Mouse (Mus musculus) stomach, embryonic 15.5 days (tissue): ENCODE results near the gene Inpp4b. TPM values are rescaled to one million over a fixed set of nuclear protein-coding genes. Genes with fewer than 3 reads are reported as not detected.

Experiments
- ATAC-seq: fragments of 200-750 bp; cut with Nextera tagmentation; 2 replicates; pipeline ENCODE4 v1.8.0; 2017; ENCODE audit warnings: low read depth, moderate number of reproducible peaks, moderate TSS enrichment; ENCODE audit not compliant: insufficient read depth, low FRiP score
- H3K27ac ChIP-seq: fragments of 300-500 bp; sonication (generic); 2 replicates; pipeline ENCODE4 v1.5.1; 2015; ENCODE audit warnings: mild to moderate bottlenecking, inconsistent platforms
- H3K27me3 ChIP-seq: fragments of 300-500 bp; sonication (generic); replicated peaks from 2 replicates; pipeline ENCODE4 v1.6.1; 2015; ENCODE audit warnings: inconsistent platforms
- H3K36me3 ChIP-seq: fragments of 300-500 bp; sonication (generic); 2 replicates; pipeline ENCODE4 v1.6.1; 2015; ENCODE audit warnings: inconsistent platforms
- H3K4me1 ChIP-seq: fragments of 300-500 bp; sonication (generic); 2 replicates; pipeline ENCODE4 v1.6.1; 2015; ENCODE audit warnings: inconsistent platforms
- H3K4me2 ChIP-seq: fragments of 300-500 bp; sonication (generic); 2 replicates; pipeline ENCODE4 v1.6.1; 2015; ENCODE audit warnings: mild to moderate bottlenecking, inconsistent platforms
- H3K4me3 ChIP-seq: fragments of 300-500 bp; sonication (generic); replicated peaks from 2 replicates; pipeline ENCODE4 v1.5.1; 2015; ENCODE audit warnings: inconsistent platforms
- H3K9ac ChIP-seq: fragments of 300-500 bp; sonication (generic); 2 replicates; pipeline ENCODE4 v1.6.1; 2015; ENCODE audit warnings: inconsistent platforms
- H3K9me3 ChIP-seq: fragments of 300-500 bp; sonication (generic); 2 replicates; pipeline ENCODE4 v1.6.1; 2016; ENCODE audit warnings: inconsistent platforms
- WGBS: fragments of 180-500 bp; shearing (Covaris S2); methylation state at CpG from one replicate; pipeline ENCODE4 v1.1.7; 2015; 5-methylcytosine and 5-hydroxymethylcytosine counted together
- polyA plus RNA-seq: library from polyadenylated mRNA; unstranded; fragments of >200 nt; fragmentation: Nextera tagmentation; extraction: Ambion mirVana; gene quantifications from 2 replicates; pipeline ENCODE4 v1.2.1, GENCODE M21; 2015

Gene Inpp4b
- polyA plus RNA-seq, 1 experiment from 2014 or later: 6.7 TPM

DNA sequence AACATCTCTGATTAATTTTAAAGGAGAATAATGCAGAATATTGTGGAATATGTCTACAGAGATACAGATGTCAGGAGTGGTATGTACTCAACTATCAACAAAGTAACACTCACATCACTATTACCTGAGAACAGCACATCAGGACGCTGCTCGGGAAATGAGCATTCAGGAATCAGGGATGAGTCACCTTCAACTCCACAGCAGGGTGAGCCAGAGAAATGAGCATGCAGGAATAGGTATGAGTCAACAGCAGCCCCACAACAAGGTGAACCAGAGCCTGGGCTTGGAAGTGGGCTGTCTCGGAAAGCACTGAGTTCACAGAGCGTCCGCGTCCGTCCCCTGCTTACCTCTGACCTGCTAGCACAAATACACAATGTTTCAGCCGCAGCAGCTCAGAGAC, 519.0 kb downstream of the Inpp4b start:
- no peak overlapping the region for H3K9ac ChIP-seq
- H3K4me1 ChIP-seq: no peaks in the 10 kb centered on the region
- no peak overlapping the region for H3K4me3 ChIP-seq
- no peaks in the 10 kb centered on the region for H3K36me3 ChIP-seq
- WGBS: 88% methylated on average over 8 of the region's 8 CpGs
- ATAC-seq: no peak
- no peak overlapping the region for H3K27ac ChIP-seq
- no peaks in the 10 kb centered on the region for H3K9me3 ChIP-seq
- no peak overlapping the region for H3K4me2 ChIP-seq
- no peaks in the 10 kb centered on the region for H3K27me3 ChIP-seq

DNA sequence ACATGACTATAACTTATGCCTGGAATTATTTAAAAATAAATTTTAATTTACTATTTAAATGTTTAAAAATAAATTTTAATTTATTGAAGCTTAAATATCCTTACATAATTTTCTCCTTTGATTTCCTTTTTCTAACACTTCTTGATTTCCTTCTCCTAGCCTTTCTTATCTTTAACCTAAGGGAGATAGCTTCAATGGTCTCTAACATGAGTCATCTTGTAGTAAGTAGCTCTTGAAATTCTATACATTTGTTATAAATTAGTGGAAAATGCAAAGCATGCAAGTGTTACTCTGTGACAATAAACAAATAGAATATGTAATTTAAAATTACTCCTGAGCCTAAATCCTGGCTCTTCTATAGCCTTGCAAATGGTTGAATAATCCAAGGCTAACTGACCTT, 520.4 kb downstream of the Inpp4b start:
- no peak overlapping the region for H3K27ac ChIP-seq
- no peaks in the 10 kb centered on the region for H3K4me1 ChIP-seq
- ATAC-seq: no peak
- H3K9me3 ChIP-seq: no peaks in the 10 kb centered on the region
- no peaks in the 10 kb centered on the region for H3K27me3 ChIP-seq
- H3K4me2 ChIP-seq: no peak overlapping the region
- no peaks in the 10 kb centered on the region for H3K36me3 ChIP-seq
- H3K9ac ChIP-seq: no peak overlapping the region
- no peak overlapping the region for H3K4me3 ChIP-seq

DNA sequence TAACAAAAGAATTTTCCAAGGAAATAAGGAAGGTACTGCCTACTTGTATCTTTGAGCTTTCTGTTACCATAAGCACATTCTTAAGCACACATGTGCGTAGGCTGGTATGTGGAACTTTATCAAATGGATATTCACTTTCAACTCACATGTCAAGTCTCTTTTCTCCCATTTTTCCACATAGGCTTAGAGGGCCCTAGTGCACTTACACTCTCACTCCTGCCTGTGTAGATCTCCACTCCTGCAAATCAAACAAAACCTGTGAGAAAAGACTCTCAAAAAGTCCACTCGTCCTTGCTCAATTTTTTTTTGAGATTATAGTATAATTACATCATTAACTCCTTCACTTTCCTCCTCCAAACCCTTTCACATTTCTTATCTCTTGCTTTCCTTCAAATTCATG, 522.0 kb downstream of the Inpp4b start:
- Histone ChIP-seq H3K4me1 (no peaks in the 10 kb centered on the region), H3K4me3 (no peak overlapping the region), H3K27ac (no peak overlapping the region), H3K27me3 (no peaks in the 10 kb centered on the region), H3K9me3 (no peaks in the 10 kb centered on the region), H3K4me2 (no peak overlapping the region), H3K36me3 (no peaks in the 10 kb centered on the region), H3K9ac (no peak overlapping the region)
- WGBS: 71% methylated on average over 2 of the region's 2 CpGs
- ATAC-seq: no peak

DNA sequence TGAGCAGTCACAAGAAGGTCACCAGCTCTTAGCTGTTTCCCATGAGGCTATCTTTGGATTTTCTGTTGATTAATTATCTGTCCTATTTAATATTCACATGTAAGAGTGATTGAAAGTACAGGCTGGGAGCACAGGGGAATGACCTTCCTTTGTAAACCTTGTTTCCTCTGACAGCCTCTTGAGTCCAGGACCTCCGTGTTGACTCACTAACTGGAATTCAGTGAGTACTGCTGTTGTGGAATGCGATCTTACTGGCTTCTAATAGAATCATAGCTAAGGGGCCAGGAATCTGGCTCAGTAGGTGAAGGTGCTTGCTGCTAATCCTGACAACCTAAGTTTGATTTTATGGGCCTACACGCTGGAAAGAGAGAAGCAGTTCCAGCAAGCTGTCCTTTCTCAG, 523.3 kb downstream of the Inpp4b start:
- Histone ChIP-seq H3K9me3 (no peaks in the 10 kb centered on the region), H3K4me1 (no peaks in the 10 kb centered on the region), H3K27me3 (no peaks in the 10 kb centered on the region), H3K4me2 (no peak overlapping the region), H3K36me3 (no peaks in the 10 kb centered on the region), H3K27ac (no peak overlapping the region), H3K9ac (no peak overlapping the region), H3K4me3 (no peak overlapping the region)
- 47% methylated on average over 3 of the region's 3 CpGs for WGBS
- no peak for ATAC-seq

DNA sequence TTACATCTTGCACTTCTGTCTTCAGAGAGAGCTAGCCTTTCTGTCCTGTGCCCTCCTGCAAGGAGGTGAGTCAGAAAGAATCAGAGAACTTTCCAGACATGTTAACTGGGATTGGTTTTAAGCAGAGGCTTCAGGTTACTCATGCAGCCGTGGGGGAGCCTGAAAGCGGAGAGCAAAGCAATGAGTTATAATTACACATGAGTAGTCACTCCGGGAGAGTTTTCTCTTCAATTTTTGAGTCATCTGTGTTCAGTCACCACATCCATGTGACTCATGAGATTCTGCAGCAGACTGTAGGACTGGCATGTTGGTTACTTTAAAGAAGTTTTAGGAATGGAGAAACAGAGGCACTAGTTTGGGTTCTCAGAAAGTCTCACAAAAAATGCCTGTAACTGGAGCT, 524.7 kb downstream of the Inpp4b start:
- H3K36me3 ChIP-seq: no peaks in the 10 kb centered on the region
- H3K4me1 ChIP-seq: no peaks in the 10 kb centered on the region
- no peaks in the 10 kb centered on the region for H3K27me3 ChIP-seq
- no peak overlapping the region for H3K27ac ChIP-seq
- no peaks in the 10 kb centered on the region for H3K9me3 ChIP-seq
- no peak for ATAC-seq
- H3K4me3 ChIP-seq: no peak overlapping the region
- WGBS: 51% methylated on average over 3 of the region's 3 CpGs
- H3K4me2 ChIP-seq: no peak overlapping the region
- no peak overlapping the region for H3K9ac ChIP-seq

DNA sequence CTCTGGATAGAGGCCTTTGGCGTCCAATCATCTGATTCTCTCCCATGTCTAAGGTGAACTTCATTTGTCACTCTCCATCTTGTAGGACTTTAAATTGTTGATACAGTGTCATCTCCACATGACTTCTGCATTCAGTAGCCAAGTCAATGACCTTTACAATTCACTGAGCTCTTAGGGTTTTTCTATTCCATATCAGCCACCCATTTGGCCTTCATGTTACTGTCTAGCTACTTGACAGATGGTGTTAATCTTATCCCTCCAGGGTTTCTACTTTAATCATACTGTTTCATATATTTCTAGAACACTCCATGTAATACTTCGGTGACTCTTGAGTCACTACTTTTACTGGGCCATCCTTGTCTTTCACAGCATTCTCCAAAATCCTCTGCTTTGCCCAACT, 528.1 kb downstream of the Inpp4b start:
- no peak overlapping the region for H3K4me3 ChIP-seq
- H3K9me3 ChIP-seq: no peaks in the 10 kb centered on the region
- no peaks in the 10 kb centered on the region for H3K4me1 ChIP-seq
- no peak for ATAC-seq
- H3K36me3 ChIP-seq: no peaks in the 10 kb centered on the region
- 85% methylated on average over 2 of the region's 2 CpGs for WGBS
- H3K27me3 ChIP-seq: no peaks in the 10 kb centered on the region
- no peak overlapping the region for H3K4me2 ChIP-seq
- no peak overlapping the region for H3K9ac ChIP-seq
- no peak overlapping the region for H3K27ac ChIP-seq

DNA sequence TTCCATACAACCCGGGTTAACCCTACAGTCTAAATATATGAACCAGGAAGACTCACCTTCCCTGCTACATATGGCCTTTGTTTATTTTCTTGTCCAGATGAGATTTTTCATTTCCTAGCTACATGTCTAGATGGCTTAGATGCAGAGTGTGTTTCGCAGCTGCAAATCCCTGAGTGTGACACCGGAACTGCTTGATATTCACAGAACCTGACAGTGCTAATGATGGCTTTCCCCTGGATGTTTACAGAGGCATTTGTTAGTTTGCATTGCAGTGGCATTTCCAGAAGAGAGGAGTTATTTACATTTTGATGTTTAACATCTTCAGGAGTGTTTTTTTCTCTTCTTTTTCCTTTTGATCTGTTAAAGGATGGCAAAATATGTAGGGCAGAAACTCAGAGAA, 537.7 kb downstream of the Inpp4b start:
- WGBS: 40% methylated on average over 3 of the region's 3 CpGs
- ATAC-seq: no peak
- no peak overlapping the region for H3K4me2 ChIP-seq

DNA sequence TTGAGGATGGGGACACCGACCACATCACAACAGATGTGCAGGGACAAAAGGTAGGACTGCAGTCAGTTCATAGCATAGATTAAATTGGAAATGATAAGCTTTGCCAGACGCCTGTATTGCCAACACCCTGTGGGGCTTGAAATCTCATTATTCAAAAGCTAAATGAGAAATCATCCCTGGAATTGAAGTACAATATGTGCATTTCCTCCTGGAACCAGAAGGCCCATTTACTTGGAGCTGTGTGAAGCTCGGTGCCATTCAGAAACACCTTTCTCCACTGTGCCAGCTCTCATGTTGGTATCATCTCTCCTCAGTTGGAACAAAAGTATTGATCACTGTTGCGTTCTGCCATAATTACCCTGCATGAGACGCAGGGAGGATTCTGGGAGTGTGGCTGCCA, 541.8 kb downstream of the Inpp4b start:
- no peaks in the 10 kb centered on the region for H3K9me3 ChIP-seq
- H3K4me3 ChIP-seq: no peak overlapping the region
- 78% methylated on average over 5 of the region's 5 CpGs for WGBS
- no peaks in the 10 kb centered on the region for H3K36me3 ChIP-seq
- H3K27ac ChIP-seq: no peak overlapping the region
- no peak overlapping the region for H3K9ac ChIP-seq
- no peak overlapping the region for H3K4me2 ChIP-seq
- no peaks in the 10 kb centered on the region for H3K27me3 ChIP-seq
- no peaks in the 10 kb centered on the region for H3K4me1 ChIP-seq
- ATAC-seq: no peak

More for the DNA sequence above, 537.7 kb downstream of the Inpp4b start:
- H3K36me3 ChIP-seq: no peaks in the 10 kb centered on the region
- no peak overlapping the region for H3K4me3 ChIP-seq
- no peaks in the 10 kb centered on the region for H3K4me1 ChIP-seq
- no peaks in the 10 kb centered on the region for H3K9me3 ChIP-seq
- H3K27me3 ChIP-seq: no peaks in the 10 kb centered on the region
- no peak overlapping the region for H3K9ac ChIP-seq
- H3K27ac ChIP-seq: no peak overlapping the region

DNA sequence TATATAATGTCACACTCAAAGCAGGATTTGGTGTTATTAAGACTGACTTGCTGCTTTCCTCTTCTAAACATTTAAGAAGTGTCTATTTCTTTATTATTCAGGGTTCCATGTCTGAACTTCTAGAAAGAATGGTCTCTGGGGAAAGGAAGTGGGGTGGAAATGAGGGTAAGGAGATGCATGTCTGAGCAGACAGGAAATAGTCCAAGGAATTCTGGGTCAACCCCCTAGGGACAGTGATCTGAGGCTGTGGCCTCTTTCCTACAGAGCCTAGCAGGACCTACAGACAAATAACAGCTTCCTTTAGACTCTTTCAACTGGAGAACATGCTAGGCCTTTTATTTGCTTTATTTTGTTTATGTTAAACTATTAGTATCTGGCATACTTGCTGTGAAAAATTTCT, 546.5 kb downstream of the Inpp4b start:
- no peaks in the 10 kb centered on the region for H3K4me1 ChIP-seq
- H3K9me3 ChIP-seq: no peaks in the 10 kb centered on the region
- no peak overlapping the region for H3K9ac ChIP-seq
- no peaks in the 10 kb centered on the region for H3K36me3 ChIP-seq
- no peaks in the 10 kb centered on the region for H3K27me3 ChIP-seq
- no peak for ATAC-seq
- no peak overlapping the region for H3K27ac ChIP-seq
- H3K4me2 ChIP-seq: no peak overlapping the region
- H3K4me3 ChIP-seq: no peak overlapping the region

DNA sequence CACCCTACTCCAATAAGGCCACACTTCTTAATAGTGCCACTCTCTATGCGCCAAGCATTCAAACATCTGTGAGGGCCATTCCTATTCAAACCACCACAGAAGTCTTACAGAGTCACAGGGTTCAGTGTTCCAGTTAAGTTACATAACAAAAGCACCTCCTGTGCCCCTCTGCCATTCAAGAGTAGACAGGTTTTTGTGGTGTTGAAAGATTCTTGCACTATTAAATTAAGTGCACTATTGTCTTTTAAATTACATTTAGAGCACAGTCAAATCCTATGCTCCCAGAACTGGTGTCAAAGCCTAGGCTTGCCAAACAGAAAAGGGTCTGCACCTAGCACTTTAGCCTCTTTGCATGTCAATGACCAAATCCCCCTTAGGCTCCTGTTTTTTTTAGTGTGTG, 550.9 kb downstream of the Inpp4b start:
- ATAC-seq: no peak
- 90% methylated on average over 1 of the region's 1 CpGs for WGBS
- no peak overlapping the region for H3K4me3 ChIP-seq
- no peaks in the 10 kb centered on the region for H3K27me3 ChIP-seq
- H3K4me1 ChIP-seq: no peaks in the 10 kb centered on the region
- no peak overlapping the region for H3K27ac ChIP-seq
- H3K4me2 ChIP-seq: no peak overlapping the region
- no peaks in the 10 kb centered on the region for H3K36me3 ChIP-seq
- H3K9me3 ChIP-seq: no peaks in the 10 kb centered on the region
- H3K9ac ChIP-seq: no peak overlapping the region

DNA sequence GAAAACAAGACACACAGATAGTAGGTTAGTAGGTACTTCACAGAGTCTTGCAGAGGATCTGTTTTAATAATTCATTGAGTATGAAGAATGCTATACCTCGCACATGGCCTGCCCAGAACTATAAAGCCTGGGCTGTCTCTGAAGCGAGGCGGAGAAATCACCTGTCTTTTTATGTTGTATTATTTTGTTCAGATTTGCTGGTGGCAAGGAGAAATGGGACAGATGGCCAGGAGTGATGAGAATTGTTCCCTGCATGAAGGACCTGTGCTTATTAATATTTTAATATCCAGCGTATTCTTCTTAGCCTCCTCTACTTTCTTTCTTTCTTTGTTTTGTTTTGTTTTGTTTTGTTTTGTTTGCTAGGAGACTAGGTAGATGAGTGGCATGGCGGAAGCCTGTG, 604.5 kb downstream of the Inpp4b start:
- Histone ChIP-seq H3K9ac (no peak overlapping the region), H3K4me3 (no peak overlapping the region), H3K36me3 (no peaks in the 10 kb centered on the region), H3K27me3 (no peaks in the 10 kb centered on the region), H3K4me1 (no peaks in the 10 kb centered on the region), H3K4me2 (no peak overlapping the region), H3K9me3 (no peaks in the 10 kb centered on the region), H3K27ac (no peak overlapping the region)
- no peak for ATAC-seq
- 92% methylated on average over 5 of the region's 5 CpGs for WGBS

DNA sequence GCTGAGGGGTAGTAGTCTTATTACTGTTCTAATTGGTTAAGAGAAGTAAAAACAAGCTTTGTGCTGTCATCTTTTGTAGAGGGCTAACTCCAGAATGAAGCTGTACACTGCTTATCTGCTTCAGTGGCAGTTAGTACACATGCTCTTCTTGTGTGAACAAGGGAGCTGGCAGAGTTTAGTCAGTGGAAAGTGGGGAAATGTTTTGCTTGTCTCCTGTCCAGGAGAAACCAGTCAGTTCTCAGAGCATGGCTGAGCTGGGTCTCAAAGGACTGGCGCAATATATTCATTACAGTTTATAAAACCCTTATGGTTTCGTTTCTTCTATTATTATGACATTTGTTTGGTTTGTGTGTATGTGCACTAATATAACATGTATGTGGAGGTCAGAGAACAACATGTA, 610.7 kb downstream of the Inpp4b start:
- no peaks in the 10 kb centered on the region for H3K9me3 ChIP-seq
- ATAC-seq: no peak
- no peaks in the 10 kb centered on the region for H3K27me3 ChIP-seq
- H3K27ac ChIP-seq: no peak overlapping the region
- no peak overlapping the region for H3K4me3 ChIP-seq
- H3K9ac ChIP-seq: no peak overlapping the region
- no peaks in the 10 kb centered on the region for H3K4me1 ChIP-seq
- H3K4me2 ChIP-seq: no peak overlapping the region
- WGBS: 86% methylated on average over 2 of the region's 2 CpGs
- H3K36me3 ChIP-seq: no peaks in the 10 kb centered on the region

DNA sequence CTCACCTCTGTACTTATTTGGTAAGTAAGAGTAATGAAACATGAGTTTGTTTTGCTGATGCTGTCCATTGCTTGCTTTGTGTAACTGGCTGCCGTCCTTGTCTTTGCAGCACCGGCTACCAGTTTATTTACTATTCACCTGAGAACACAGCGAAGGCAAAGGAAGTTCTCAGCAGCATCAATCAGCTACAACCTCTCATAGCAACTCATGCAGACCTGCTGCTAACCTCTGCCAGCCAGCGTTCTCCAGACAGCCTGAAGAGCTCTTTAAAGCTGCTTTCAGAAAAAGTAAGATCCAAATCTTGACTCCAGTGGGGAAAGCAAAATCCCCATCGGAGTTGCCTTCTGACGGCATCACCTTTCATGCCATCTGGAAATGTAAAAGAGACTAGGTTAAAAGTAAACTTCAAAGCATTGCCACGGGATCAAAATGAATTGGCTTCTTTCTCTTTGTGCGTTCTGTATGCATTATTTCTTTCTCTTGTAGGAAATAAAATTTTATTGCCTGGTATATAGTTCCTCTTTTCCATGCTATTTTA, 642.8 kb downstream of the Inpp4b start:
- no peak overlapping the region for H3K9ac ChIP-seq
- H3K4me1 ChIP-seq: no peaks in the 10 kb centered on the region
- 64% methylated on average over 8 of the region's 8 CpGs for WGBS

More for the DNA sequence above, 642.8 kb downstream of the Inpp4b start:
- no peak for ATAC-seq
- H3K27me3 ChIP-seq: no peaks in the 10 kb centered on the region
- H3K9me3 ChIP-seq: no peaks in the 10 kb centered on the region
- no peak overlapping the region for H3K4me2 ChIP-seq
- H3K27ac ChIP-seq: no peak overlapping the region
- H3K36me3 ChIP-seq: no peaks in the 10 kb centered on the region
- no peak overlapping the region for H3K4me3 ChIP-seq
